ENCODE assay signal across 8 mouse cellular contexts in genomic region chr12:69297411-69298150, GRCm38 (mm10). TPM values are rescaled to one million over a fixed set of nuclear protein-coding genes. Genes with fewer than 3 reads are reported as not detected.
DNase-seq lines count a peak whose midpoint lies in the region; ATAC-seq and TF ChIP-seq lines count a peak whose summit lies in the region.

No protein-coding gene starts in this region.

- peak overlapping the region; percentile 75 for H3K4me2 ChIP-seq in hindbrain, embryonic 12.5 days (replicated peaks)
- H3K4me2 ChIP-seq in midbrain, embryonic 14.5 days (ENCODE audit: low read length), result peak overlapping the region; percentile 81

- no peak for TF ChIP-seq POLR2A in bone marrow macrophage, adult 2 months (IDR thresholded peaks at IDR 0.05; ENCODE audit: borderline replicate concordance, low read depth, low read length)

- H3K9ac ChIP-seq in hindbrain, embryonic 12.5 days, result peak overlapping the region; percentile 99
- peak overlapping the region; percentile 99 for H3K9ac ChIP-seq in midbrain, embryonic 14.5 days (replicated peaks; ENCODE audit: low read length)

- DNase-seq in left cerebral cortex, adult 11 months (ENCODE audit: low spot score), result peak; percentile 39
- no peak for DNase-seq in left cerebral cortex, adult 18-20 months (ENCODE audit: low spot score in 2 of 2)
- DNase-seq in midbrain, embryonic 14.5 days, result peak; percentile 44
- no peak for DNase-seq in cerebellum, adult 8-10 months
- DNase-seq in frontal cortex, postnatal 25 days (ENCODE audit: low spot score in 2 of 2), result no peak
- no peak for DNase-seq in ovary, postnatal 36 days (ENCODE audit: low spot score)

- H3K4me3 ChIP-seq in bone marrow macrophage, adult 2 months (ENCODE audit: insufficient read depth, low read length), result peak overlapping the region; percentile 74
- peak overlapping the region; percentile 97 for H3K4me3 ChIP-seq in hindbrain, embryonic 12.5 days
- H3K4me3 ChIP-seq in midbrain, embryonic 14.5 days (replicated peaks; ENCODE audit: low read depth, low read length), result peak overlapping the region; percentile 98

- H3K4me1 ChIP-seq in bone marrow macrophage, adult 2 months (ENCODE audit: control insufficient read depth, insufficient read depth, low read length), result peaks cover 7% of the 10 kb centered on the region
- H3K4me1 ChIP-seq in hindbrain, embryonic 12.5 days, result peaks cover 22% of the 10 kb centered on the region
- H3K4me1 ChIP-seq in midbrain, embryonic 14.5 days (ENCODE audit: control insufficient read depth, insufficient read depth, low read length), result peaks cover 17% of the 10 kb centered on the region

- H3K9me3 ChIP-seq in hindbrain, embryonic 12.5 days (replicated peaks), result no peaks in the 10 kb centered on the region
- H3K9me3 ChIP-seq in midbrain, embryonic 14.5 days (ENCODE audit: control insufficient read depth, low read length), result no peaks in the 10 kb centered on the region

- H3K36me3 ChIP-seq in hindbrain, embryonic 12.5 days, result peaks cover 24% of the 10 kb centered on the region
- peaks cover 30% of the 10 kb centered on the region for H3K36me3 ChIP-seq in midbrain, embryonic 14.5 days (ENCODE audit: control insufficient read depth, insufficient read depth, low read length)

- H3K27me3 ChIP-seq in hindbrain, embryonic 12.5 days, result no peaks in the 10 kb centered on the region
- no peaks in the 10 kb centered on the region for H3K27me3 ChIP-seq in midbrain, embryonic 14.5 days (ENCODE audit: control insufficient read depth, insufficient read depth, low read length)

- no peak for TF ChIP-seq CTCF in bone marrow macrophage, adult 2 months (IDR thresholded peaks at IDR 0.05; ENCODE audit: low read depth, low read length)

- WGBS in hindbrain, embryonic 12.5 days, result 18% methylated on average over 20 of the region's 20 CpGs
- 18% methylated on average over 20 of the region's 20 CpGs for WGBS in midbrain, embryonic 14.5 days

- no peak for ATAC-seq in hindbrain, embryonic 12.5 days (ENCODE audit: low FRiP score)
- ATAC-seq in midbrain, embryonic 14.5 days (ENCODE audit: low FRiP score, low TSS enrichment), result no peak

- no peak overlapping the region for H3K27ac ChIP-seq in bone marrow macrophage, adult 2 months (ENCODE audit: insufficient read depth, low read depth, low read length)
- H3K27ac ChIP-seq in hindbrain, embryonic 12.5 days, result peak overlapping the region; percentile 99
- H3K27ac ChIP-seq in midbrain, embryonic 14.5 days (replicated peaks; ENCODE audit: low read depth, low read length), result peak overlapping the region; percentile 96

RNA-seq across cellular contexts. Expression of gene Klhdc2, which starts 1.1 kb away (rescaled TPM):
- 100 to 1,000 TPM; 143 to 148 TPM for total RNA-seq in left cerebral cortex, adult 18-20 months (2021)
- 17.3 and 19.3 TPM in 2 replicates for polyA plus RNA-seq in bone marrow macrophage, adult 2 months (2012; ENCODE audit: insufficient read depth, insufficient read length, missing spikeins)
- polyA plus RNA-seq in hindbrain, embryonic 12.5 days (2016; fragmentation: Nextera tagmentation; extraction: Ambion mirVana), result 257 and 262 TPM in 2 replicates
- polyA plus RNA-seq in midbrain, embryonic 14.5 days (2014; fragmentation: Nextera tagmentation; extraction: Ambion mirVana), result 313 and 329 TPM in 2 replicates

RNA-seq across cellular contexts. Expression of gene Klhdc1, which starts 56.6 kb away (rescaled TPM):
- 10 to 100 TPM; 22.6 to 23.5 TPM for total RNA-seq in left cerebral cortex, adult 18-20 months (2021)
- polyA plus RNA-seq in bone marrow macrophage, adult 2 months (2012; ENCODE audit: insufficient read depth, insufficient read length, missing spikeins), result 5.1 and 6.1 TPM in 2 replicates
- 5.8 and 6.6 TPM in 2 replicates for polyA plus RNA-seq in hindbrain, embryonic 12.5 days (2016; fragmentation: Nextera tagmentation; extraction: Ambion mirVana)
- 17.5 and 18.5 TPM in 2 replicates for polyA plus RNA-seq in midbrain, embryonic 14.5 days (2014; fragmentation: Nextera tagmentation; extraction: Ambion mirVana)

RNA-seq across cellular contexts. Expression of gene Nemf, which starts 59.4 kb away (rescaled TPM):
- total RNA-seq in left cerebral cortex, adult 18-20 months (2021), result 10 to 100 TPM; 47.3 to 49.0 TPM
- 52.9 and 57.9 TPM in 2 replicates for polyA plus RNA-seq in bone marrow macrophage, adult 2 months (2012; ENCODE audit: insufficient read depth, insufficient read length, missing spikeins)
- polyA plus RNA-seq in hindbrain, embryonic 12.5 days (2016; fragmentation: Nextera tagmentation; extraction: Ambion mirVana), result 82.0 and 90.7 TPM in 2 replicates
- polyA plus RNA-seq in midbrain, embryonic 14.5 days (2014; fragmentation: Nextera tagmentation; extraction: Ambion mirVana), result 78.8 and 87.1 TPM in 2 replicates

Comparison
In these comparisons a context has a peak if more than half of its experiments do, and no peak if none do; other contexts are left out.
1. DNase-seq: peak in left cerebral cortex, adult 11 months (single experiment) and midbrain, embryonic 14.5 days (single experiment); none in left cerebral cortex, adult 18-20 months (0 of 2), cerebellum, adult 8-10 months (single experiment), frontal cortex, postnatal 25 days (0 of 2) and ovary, postnatal 36 days (single experiment).
2. RNA of gene Klhdc2, which starts 1.1 kb away (polyA plus RNA-seq): 313 to 329 TPM in midbrain, embryonic 14.5 days and 257 to 262 TPM in hindbrain, embryonic 12.5 days; 17.3 to 19.3 TPM in bone marrow macrophage, adult 2 months; every median in the first group is over 10 times any median in the second.
3. Peak in every context shown above with its lines, with median percentiles within 50 percentile points of each other: H3K4me3 ChIP-seq.